Mouse (Mus musculus) liver, embryonic 12.5 days (tissue): ENCODE data around the gene Sptbn1. TPM values are rescaled to one million over a fixed set of nuclear protein-coding genes. Genes with fewer than 3 reads are reported as not detected.

ENCODE experiments used
- ATAC-seq: fragments of 200-750 bp; cut with Nextera tagmentation; 2 replicates; pipeline ENCODE4 v1.8.0; 2017; ENCODE audit warnings: moderate number of reproducible peaks, mild to moderate bottlenecking, moderate library complexity
- H3K27ac ChIP-seq: fragments of 300-500 bp; sonication (generic); 2 replicates; pipeline ENCODE4 v1.5.1; 2016; ENCODE audit warnings: mild to moderate bottlenecking
- H3K27me3 ChIP-seq: fragments of 300-500 bp; sonication (generic); replicated peaks from 2 replicates; pipeline ENCODE4 v1.6.1; 2016; ENCODE audit warnings: mild to moderate bottlenecking, moderate library complexity
- H3K36me3 ChIP-seq: fragments of 300-500 bp; sonication (generic); 2 replicates; pipeline ENCODE4 v1.6.1; 2016; ENCODE audit warnings: mild to moderate bottlenecking, moderate library complexity
- H3K4me1 ChIP-seq: fragments of 300-500 bp; sonication (generic); 2 replicates; pipeline ENCODE4 v1.6.1; 2016
- H3K4me2 ChIP-seq: fragments of 300-500 bp; sonication (generic); 2 replicates; pipeline ENCODE4 v1.6.1; 2016; ENCODE audit warnings: mild to moderate bottlenecking, moderate library complexity
- H3K4me3 ChIP-seq: fragments of 300-500 bp; sonication (generic); 2 replicates; pipeline ENCODE4 v1.5.1; 2016; ENCODE audit warnings: mild to moderate bottlenecking, moderate library complexity
- H3K9ac ChIP-seq: fragments of 300-500 bp; sonication (generic); 2 replicates; pipeline ENCODE4 v1.6.1; 2016; ENCODE audit warnings: mild to moderate bottlenecking, moderate library complexity
- H3K9me3 ChIP-seq: fragments of 300-500 bp; sonication (generic); replicated peaks from 2 replicates; pipeline ENCODE4 v1.6.1; 2016; ENCODE audit warnings: mild to moderate bottlenecking, moderate library complexity
- WGBS: fragments of 180-500 bp; shearing (Covaris S2); methylation state at CpG from one replicate; pipeline ENCODE4 v1.1.7; 2016; ENCODE audit not compliant: insufficient replicate concordance; 5-methylcytosine and 5-hydroxymethylcytosine counted together
- polyA plus RNA-seq: library from polyadenylated mRNA; unstranded; fragments of >200 nt; fragmentation: Nextera tagmentation; extraction: Ambion mirVana; gene quantifications from 2 replicates; pipeline ENCODE4 v1.2.1, GENCODE M21; 2016

Gene Sptbn1
- 24.2 and 24.4 TPM in 2 replicates for polyA plus RNA-seq

GRCm38 (mm10) chr11:30267892-30268647, at the start of gene Sptbn1:
Sptbn1 (minus strand) TSS chr11:30268175.
- Histone ChIP-seq H3K9me3 (no peaks in the 10 kb centered on the region), H3K9ac (peak within 1 kb of the TSS; percentile 65), H3K27ac (peak within 1 kb of the TSS; percentile 72; the same call in 1 of the 2 replicates)

DNA sequence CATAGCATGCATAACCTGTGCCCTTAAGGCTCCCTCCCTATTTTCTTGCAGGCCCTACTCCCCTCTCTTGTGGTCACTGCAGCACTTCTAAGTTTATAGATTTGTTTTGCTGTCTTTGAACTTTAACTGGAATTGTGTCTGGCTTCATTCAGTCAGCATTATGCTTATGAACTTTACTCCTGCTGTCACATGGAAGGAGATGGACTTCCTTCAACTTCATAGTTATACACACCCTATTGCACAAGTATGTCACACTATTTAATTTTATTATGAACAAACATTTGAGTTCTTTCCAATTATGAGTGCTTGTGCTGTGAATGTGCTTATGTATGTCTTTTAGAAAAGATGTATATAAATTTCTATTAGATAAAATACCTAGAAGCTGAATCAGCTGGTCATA, 26.3 kb upstream of the Sptbn1 start:
- H3K9me3 ChIP-seq = no peaks in the 10 kb centered on the region
- no peak overlapping the region for H3K9ac ChIP-seq
- no peak overlapping the region for H3K4me3 ChIP-seq
- H3K27me3 ChIP-seq = no peaks in the 10 kb centered on the region
- H3K4me2 ChIP-seq = no peak overlapping the region
- ATAC-seq = no peak
- 0 out of 2 replicates have a peak, but pooled peaks cover 16% of the 10 kb centered on the region for H3K4me1 ChIP-seq
- no peaks in the 10 kb centered on the region for H3K36me3 ChIP-seq
- no peak overlapping the region for H3K27ac ChIP-seq

More at GRCm38 (mm10) chr11:30267892-30268647, at the start of gene Sptbn1:
- Histone ChIP-seq H3K4me3 (peak within 1 kb of the TSS; percentile 66), H3K4me2 (peak within 1 kb of the TSS; percentile 90), H3K4me1 (peaks cover 18% of the 10 kb centered on the region; the same call in 1 of the 2 replicates), H3K27me3 (peaks cover 44% of the 10 kb centered on the region), H3K36me3 (no peaks in the 10 kb centered on the region)
- peak; percentile 80 for ATAC-seq
- under 1% methylated on average over 58 of the region's 81 CpGs for WGBS

GRCm38 (mm10) chr11:30292221-30293160, 24.5 kb upstream of the Sptbn1 start:
- H3K36me3 ChIP-seq = no peaks in the 10 kb centered on the region
- no peak overlapping the region for H3K27ac ChIP-seq
- no peak overlapping the region for H3K9ac ChIP-seq
- no peaks in the 10 kb centered on the region for H3K9me3 ChIP-seq
- H3K27me3 ChIP-seq = no peaks in the 10 kb centered on the region
- H3K4me1 ChIP-seq = 0 out of 2 replicates have a peak, but pooled peaks cover 16% of the 10 kb centered on the region
- no peak for ATAC-seq
- H3K4me3 ChIP-seq = no peak overlapping the region
- no peak overlapping the region for H3K4me2 ChIP-seq
- 62% methylated on average over 3 of the region's 3 CpGs for WGBS

- Histone ChIP-seq H3K9ac (no peak overlapping the region), H3K27ac (no peak overlapping the region), H3K4me3 (no peak overlapping the region), H3K36me3 (no peaks in the 10 kb centered on the region), H3K4me1 (0 out of 2 replicates have a peak, but pooled peaks cover 16% of the 10 kb centered on the region), H3K27me3 (no peaks in the 10 kb centered on the region), H3K4me2 (no peak overlapping the region), H3K9me3 (no peaks in the 10 kb centered on the region)
- WGBS = 9% methylated on average over 8 of the region's 8 CpGs
- 0 out of 2 replicates have a peak, but pooled peaks have one; percentile 42 for ATAC-seq
Measured at GRCm38 (mm10) chr11:30291155-30291554, 23.2 kb upstream of the Sptbn1 start.

- H3K9ac ChIP-seq = no peak overlapping the region
- ATAC-seq = no peak
- no peak overlapping the region for H3K4me2 ChIP-seq
- no peak overlapping the region for H3K4me3 ChIP-seq
- no peaks in the 10 kb centered on the region for H3K36me3 ChIP-seq
- H3K27ac ChIP-seq = no peak overlapping the region
- H3K4me1 ChIP-seq = 0 out of 2 replicates have a peak, but pooled peaks cover 16% of the 10 kb centered on the region
- no peaks in the 10 kb centered on the region for H3K27me3 ChIP-seq
- 58% methylated on average over 7 of the region's 7 CpGs for WGBS
- no peaks in the 10 kb centered on the region for H3K9me3 ChIP-seq
Measured at GRCm38 (mm10) chr11:30289470-30290431, 21.8 kb upstream of the Sptbn1 start.

- no peak for ATAC-seq
- WGBS = 65% methylated on average over 2 of the region's 2 CpGs
- no peak overlapping the region for H3K27ac ChIP-seq
- no peaks in the 10 kb centered on the region for H3K9me3 ChIP-seq
- H3K36me3 ChIP-seq = no peaks in the 10 kb centered on the region
- H3K27me3 ChIP-seq = no peaks in the 10 kb centered on the region
- H3K4me2 ChIP-seq = no peak overlapping the region
- H3K9ac ChIP-seq = no peak overlapping the region
- no peak overlapping the region for H3K4me3 ChIP-seq
- H3K4me1 ChIP-seq = 0 out of 2 replicates have a peak, but pooled peaks cover 16% of the 10 kb centered on the region
Measured at GRCm38 (mm10) chr11:30288075-30288474, 20.1 kb upstream of the Sptbn1 start.

GRCm38 (mm10) chr11:30283710-30284109, 15.7 kb upstream of the Sptbn1 start:
- no peaks in the 10 kb centered on the region for H3K36me3 ChIP-seq
- 41% methylated on average over 2 of the region's 2 CpGs for WGBS
- H3K4me2 ChIP-seq = no peak overlapping the region
- H3K4me1 ChIP-seq = no peaks in the 10 kb centered on the region
- no peak overlapping the region for H3K27ac ChIP-seq
- H3K4me3 ChIP-seq = no peak overlapping the region
- H3K9me3 ChIP-seq = no peaks in the 10 kb centered on the region
- no peaks in the 10 kb centered on the region for H3K27me3 ChIP-seq
- no peak for ATAC-seq
- H3K9ac ChIP-seq = no peak overlapping the region

- H3K4me1 ChIP-seq = no peaks in the 10 kb centered on the region
- no peaks in the 10 kb centered on the region for H3K27me3 ChIP-seq
- 67% methylated on average over 5 of the region's 5 CpGs for WGBS
- no peak overlapping the region for H3K4me2 ChIP-seq
- no peak for ATAC-seq
- H3K4me3 ChIP-seq = no peak overlapping the region
- H3K9ac ChIP-seq = no peak overlapping the region
- no peak overlapping the region for H3K27ac ChIP-seq
- no peaks in the 10 kb centered on the region for H3K9me3 ChIP-seq
- H3K36me3 ChIP-seq = no peaks in the 10 kb centered on the region
Measured at GRCm38 (mm10) chr11:30281096-30281495, 13.1 kb upstream of the Sptbn1 start.

DNA sequence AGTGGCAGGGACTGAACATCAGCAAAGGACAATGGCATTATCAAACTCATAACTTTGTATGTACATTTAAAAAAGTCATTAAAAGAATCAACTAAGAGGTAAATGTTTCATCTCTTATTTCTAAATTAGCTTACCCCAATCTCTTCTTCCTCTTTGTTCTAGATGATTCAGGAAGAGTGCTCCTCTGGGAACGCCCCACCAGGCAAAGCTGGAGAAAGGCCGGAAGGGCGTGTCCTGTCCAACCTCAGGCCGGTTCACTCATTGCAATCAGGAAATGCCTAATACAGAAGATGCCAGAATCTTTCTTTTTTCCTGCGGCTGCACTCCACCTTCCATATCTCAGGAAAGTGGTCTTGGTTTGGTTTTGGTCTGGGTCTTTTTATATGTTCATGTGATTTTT, 11.3 kb upstream of the Sptbn1 start:
- no peaks in the 10 kb centered on the region for H3K27me3 ChIP-seq
- no peak overlapping the region for H3K27ac ChIP-seq
- no peak for ATAC-seq
- no peak overlapping the region for H3K9ac ChIP-seq
- H3K4me2 ChIP-seq = no peak overlapping the region
- no peaks in the 10 kb centered on the region for H3K9me3 ChIP-seq
- WGBS = 43% methylated on average over 5 of the region's 5 CpGs
- H3K4me1 ChIP-seq = no peaks in the 10 kb centered on the region
- H3K36me3 ChIP-seq = no peaks in the 10 kb centered on the region
- no peak overlapping the region for H3K4me3 ChIP-seq

GRCm38 (mm10) chr11:30275436-30276031, 7.6 kb upstream of the Sptbn1 start:
- H3K36me3 ChIP-seq = no peaks in the 10 kb centered on the region
- no peaks in the 10 kb centered on the region for H3K4me1 ChIP-seq
- H3K9ac ChIP-seq = no peak overlapping the region
- WGBS = 45% methylated on average over 3 of the region's 3 CpGs
- H3K4me2 ChIP-seq = no peak overlapping the region
- H3K27ac ChIP-seq = no peak overlapping the region
- ATAC-seq = no peak
- no peaks in the 10 kb centered on the region for H3K27me3 ChIP-seq
- no peak overlapping the region for H3K4me3 ChIP-seq
- H3K9me3 ChIP-seq = no peaks in the 10 kb centered on the region

GRCm38 (mm10) chr11:30269524-30269923, 1.5 kb upstream of the Sptbn1 start:
- WGBS = 37% methylated on average over 1 of the region's 1 CpGs
- no peak for ATAC-seq
- H3K27me3 ChIP-seq = peaks cover 44% of the 10 kb centered on the region
- H3K4me3 ChIP-seq = no peak overlapping the region
- no peaks in the 10 kb centered on the region for H3K36me3 ChIP-seq
- no peak overlapping the region for H3K9ac ChIP-seq
- no peak overlapping the region for H3K27ac ChIP-seq
- H3K9me3 ChIP-seq = no peaks in the 10 kb centered on the region
- peaks cover 18% of the 10 kb centered on the region; the same call in 1 of the 2 replicates for H3K4me1 ChIP-seq
- no peak overlapping the region for H3K4me2 ChIP-seq
